Mouse (Mus musculus) adrenal gland, adult 18-20 months (tissue): ENCODE results near the gene Cactin. TPM values are rescaled to one million over a fixed set of nuclear protein-coding genes. Genes with fewer than 3 reads are reported as not detected.

Experiments
- DNase-seq, 2 experiments: peaks; one replicate each; pipeline ENCODE4 v3.0.0; 2021 to 2022; ENCODE audit warnings: low spot score in 2 of 2
- total RNA-seq, 2 experiments: library from RNA; stranded (reverse); gene quantifications; 1 replicate in 1 of 2; 2 replicates in 1 of 2; pipeline ENCODE4 v1.2.3; 2021

The Cactin gene
- total RNA-seq, 2 experiments from 2014 or later, result 34.3 to 40.9 TPM

GRCm38 (mm10) chr10:81297246-81297645 lies 23.7 kb upstream of the Cactin start:
- DNase-seq, result no peak

GRCm38 (mm10) chr10:81297845-81298244 lies 23.1 kb upstream of the Cactin start:
- DNase-seq, result peak in 1 of 2 experiments; percentile 43

- no peak for DNase-seq
Measured at GRCm38 (mm10) chr10:81298369-81299100, 22.4 kb upstream of the Cactin start.

GRCm38 (mm10) chr10:81299585-81300351 lies 21.1 kb upstream of the Cactin start:
- DNase-seq, result no peak

- no peak for DNase-seq
Measured at GRCm38 (mm10) chr10:81300352-81300907, 20.5 kb upstream of the Cactin start.

- no peak for DNase-seq
Measured at GRCm38 (mm10) chr10:81301321-81301720, 19.6 kb upstream of the Cactin start.

GRCm38 (mm10) chr10:81302288-81302687 lies 18.6 kb upstream of the Cactin start:
- DNase-seq, result no peak

GRCm38 (mm10) chr10:81302781-81303218 lies 18.1 kb upstream of the Cactin start:
- DNase-seq, result no peak

GRCm38 (mm10) chr10:81303258-81303657 lies 17.6 kb upstream of the Cactin start:
- no peak for DNase-seq

- DNase-seq, result no peak
Measured at GRCm38 (mm10) chr10:81303761-81304160, 17.1 kb upstream of the Cactin start.

- peak in 1 of 2 experiments; percentile 66 for DNase-seq
Measured at GRCm38 (mm10) chr10:81304597-81305238, 16.2 kb upstream of the Cactin start.

- DNase-seq, result no peak
Measured at GRCm38 (mm10) chr10:81305663-81306062, 15.2 kb upstream of the Cactin start.

GRCm38 (mm10) chr10:81306173-81306668 lies 14.7 kb upstream of the Cactin start:
- no peak for DNase-seq

GRCm38 (mm10) chr10:81306837-81307682 lies 13.8 kb upstream of the Cactin start:
- no peak for DNase-seq

GRCm38 (mm10) chr10:81309571-81309970 lies 11.3 kb upstream of the Cactin start:
- no peak for DNase-seq

- DNase-seq, result no peak
Measured at GRCm38 (mm10) chr10:81313581-81313980, 7.3 kb upstream of the Cactin start.

- no peak for DNase-seq
Measured at GRCm38 (mm10) chr10:81314201-81314600, 6.7 kb upstream of the Cactin start.

- no peak for DNase-seq
Measured at GRCm38 (mm10) chr10:81315587-81315986, 5.3 kb upstream of the Cactin start.

- no peak for DNase-seq
Measured at GRCm38 (mm10) chr10:81316338-81317060, 4.4 kb upstream of the Cactin start.

- DNase-seq, result peak; percentile 51 to 63
Measured at GRCm38 (mm10) chr10:81317273-81317672, 3.6 kb upstream of the Cactin start.
